Mouse (Mus musculus): Measurements from ENCODE around the gene Rad51b.

Gene Rad51b

GRCm38 (mm10) chr12:79859354-79860247 is 562.5 kb downstream of the Rad51b start:
- DNase-seq (ENCODE audit: low spot score in 2 of 2): no peak

- DNase-seq (ENCODE audit: low spot score in 2 of 2): no peak
Observed at GRCm38 (mm10) chr12:79860248-79860555, 563.1 kb downstream of the Rad51b start.
